Mouse (Mus musculus) olfactory bulb, adult 2 months (tissue): ENCODE results near the gene Creb5. TPM values are rescaled to one million over a fixed set of nuclear protein-coding genes. Genes with fewer than 3 reads are reported as not detected.

Experiments
- H3K27ac ChIP-seq: fragments of 200-500 bp; 2 replicates; pipeline ENCODE4 v1.5.1; 2012; ENCODE audit warnings: low read depth, low read length; ENCODE audit not compliant: insufficient read depth
- H3K4me1 ChIP-seq: fragments of 200-500 bp; 2 replicates; pipeline ENCODE4 v1.6.1; 2012; ENCODE audit warnings: low read length; ENCODE audit not compliant: control insufficient read depth, insufficient read depth
- H3K4me3 ChIP-seq: fragments of 200-500 bp; 2 replicates; pipeline ENCODE4 v1.5.1; 2012; ENCODE audit warnings: mild to moderate bottlenecking, low read depth, low read length, moderate library complexity; ENCODE audit not compliant: insufficient read depth
- CTCF ChIP-seq: fragments of 200-500 bp; IDR thresholded peaks from 2 replicates; pipeline ENCODE4 v1.5.1; 2012; ENCODE audit warnings: low read depth, mild to moderate bottlenecking, low read length, moderate library complexity; ENCODE audit not compliant: insufficient read depth
- POLR2A ChIP-seq: fragments of 200-500 bp; IDR thresholded peaks from 2 replicates; pipeline ENCODE4 v1.6.1; 2012; ENCODE audit warnings: mild to moderate bottlenecking, low read depth, low read length, moderate library complexity; ENCODE audit not compliant: insufficient read depth
- WGBS: fragments of 180-500 bp; shearing (Covaris S2); methylation state at CpG from one replicate; pipeline ENCODE4 v1.1.7; 2018; 5-methylcytosine and 5-hydroxymethylcytosine counted together
- polyA plus RNA-seq: library from polyadenylated mRNA; stranded (reverse); fragments of >200 nt; gene quantifications from 2 replicates; pipeline ENCODE4 v1.2.4, GENCODE M21; 2012; ENCODE audit warnings: low replicate concordance; ENCODE audit not compliant: missing spikeins, insufficient read depth, insufficient read length

The Creb5 gene
- polyA plus RNA-seq, 1 experiment: not detected

DNA sequence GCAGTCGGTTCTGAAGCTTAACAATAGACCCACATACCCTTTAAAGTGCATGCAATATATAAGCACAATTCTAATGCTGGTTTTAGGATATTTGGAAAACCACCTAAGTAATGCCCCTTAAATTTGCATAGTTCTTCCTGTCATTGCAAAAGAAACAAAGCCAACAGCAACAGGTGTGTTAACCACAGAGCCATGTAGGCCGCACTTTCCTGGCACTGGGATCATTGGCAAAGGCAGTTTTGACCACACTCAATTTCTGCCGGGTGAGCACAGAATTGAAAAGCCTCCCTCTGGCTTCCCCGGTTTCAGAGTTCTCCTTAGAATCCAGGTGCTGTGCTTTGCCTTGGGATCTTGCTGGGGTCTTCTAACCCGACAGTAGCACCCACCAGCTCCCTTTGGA, 82.1 kb downstream of the Creb5 start:
- WGBS: 82% methylated on average over 5 of the region's 5 CpGs
- H3K4me1 ChIP-seq: no peaks in the 10 kb centered on the region
- no peak overlapping the region for H3K4me3 ChIP-seq
- no peak overlapping the region for H3K27ac ChIP-seq
- no peak for TF ChIP-seq POLR2A
- no peak for TF ChIP-seq CTCF

DNA sequence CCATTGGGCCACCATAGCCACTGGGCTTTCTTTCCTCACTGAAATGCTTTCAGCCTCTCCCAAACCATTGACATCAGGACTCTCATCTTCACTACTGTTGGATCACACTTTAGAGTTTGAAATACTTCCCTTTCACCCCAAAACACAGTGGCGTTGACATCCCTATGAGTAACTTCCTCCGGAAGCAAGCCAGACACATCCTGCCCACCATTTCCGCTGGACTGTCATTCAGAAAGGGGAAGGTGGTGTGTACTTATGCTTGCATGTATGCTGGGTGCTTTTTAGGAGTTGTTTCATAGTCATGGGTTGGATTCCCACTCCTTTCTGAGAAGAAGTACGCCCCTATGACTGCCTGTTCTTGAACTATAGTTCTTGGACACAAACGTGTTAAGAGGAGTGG, 82.9 kb downstream of the Creb5 start:
- H3K27ac ChIP-seq: no peak overlapping the region
- H3K4me1 ChIP-seq: no peaks in the 10 kb centered on the region
- H3K4me3 ChIP-seq: no peak overlapping the region
- WGBS: 91% methylated on average over 5 of the region's 5 CpGs
- TF ChIP-seq POLR2A (no peak), CTCF (no peak)

DNA sequence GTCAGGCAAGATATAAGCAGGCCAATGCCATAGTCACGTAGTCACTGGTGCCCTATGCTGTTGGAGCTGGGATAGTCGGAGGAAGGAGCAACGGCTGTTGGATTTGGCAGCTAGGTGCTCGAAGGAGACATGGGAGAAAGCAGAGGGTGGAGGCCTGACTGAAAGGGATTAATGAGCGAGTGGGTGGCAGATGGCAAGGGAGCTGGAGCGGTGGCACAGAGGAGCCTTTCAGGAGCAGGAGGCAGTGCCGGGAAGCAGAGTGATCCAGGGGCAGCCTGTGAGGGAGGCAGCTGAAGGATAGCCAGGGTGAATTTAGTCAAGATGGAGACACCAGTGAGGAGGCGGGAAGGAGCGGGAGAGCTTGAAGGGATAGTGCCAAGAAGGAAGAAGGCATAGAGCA, 84.9 kb downstream of the Creb5 start:
- H3K4me3 ChIP-seq: no peak overlapping the region
- no peak overlapping the region for H3K27ac ChIP-seq
- no peak for TF ChIP-seq POLR2A
- TF ChIP-seq CTCF: no peak
- WGBS: 52% methylated on average over 9 of the region's 9 CpGs
- no peaks in the 10 kb centered on the region for H3K4me1 ChIP-seq

DNA sequence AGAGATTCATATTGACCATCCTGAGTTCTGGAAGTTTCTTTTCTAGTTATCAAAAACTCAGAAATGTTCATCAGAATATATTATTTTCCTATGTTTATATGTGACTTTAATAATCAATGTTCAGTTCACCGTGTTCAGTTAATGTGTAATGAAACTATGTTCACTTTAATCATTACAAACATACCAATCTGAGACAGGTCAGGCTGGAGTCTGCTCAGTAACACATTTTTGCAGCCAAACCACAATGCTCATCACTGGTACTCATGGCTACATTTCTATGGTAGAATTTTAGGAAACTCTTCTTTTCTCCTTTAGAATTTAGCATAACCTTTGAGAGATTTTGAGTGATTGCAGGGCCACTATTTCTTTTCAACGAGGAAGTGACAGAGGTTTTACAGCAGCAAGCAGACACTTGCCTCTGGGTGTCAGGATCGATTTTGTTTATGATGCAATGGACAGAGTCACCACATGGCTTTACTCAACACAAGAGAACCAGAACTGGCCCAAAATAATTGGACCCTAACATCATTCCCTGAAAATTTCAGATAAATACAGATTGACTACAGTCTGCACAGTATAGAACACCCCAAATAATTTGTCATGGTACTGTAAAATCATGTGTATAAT, 87.4 kb downstream of the Creb5 start:
- WGBS: 89% methylated on average over 3 of the region's 3 CpGs
- TF ChIP-seq POLR2A (no peak), CTCF (no peak)
- Histone ChIP-seq H3K4me1 (no peaks in the 10 kb centered on the region), H3K27ac (no peak overlapping the region), H3K4me3 (no peak overlapping the region)

DNA sequence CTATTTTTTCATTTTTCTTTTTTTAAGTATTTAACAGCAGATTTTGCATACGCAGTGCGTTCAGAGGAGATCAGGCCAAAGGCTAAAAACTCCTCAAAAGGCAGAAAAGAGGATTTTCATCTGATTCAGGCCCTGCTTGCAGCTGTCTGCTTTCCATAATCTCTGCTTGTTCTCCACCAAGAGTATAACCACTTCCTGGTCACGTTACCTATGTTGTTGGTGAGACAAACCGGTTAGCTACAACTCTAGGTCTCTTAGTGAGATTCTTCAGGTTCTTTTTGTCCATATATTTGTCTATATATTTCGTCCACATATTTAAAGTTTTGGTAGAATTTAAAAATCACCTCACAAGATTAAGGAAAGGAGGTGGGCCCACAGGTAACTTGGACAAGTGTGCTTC, 102.2 kb downstream of the Creb5 start:
- H3K4me3 ChIP-seq: no peak overlapping the region
- TF ChIP-seq POLR2A (no peak), CTCF (no peak)
- WGBS: 95% methylated on average over 5 of the region's 5 CpGs

DNA sequence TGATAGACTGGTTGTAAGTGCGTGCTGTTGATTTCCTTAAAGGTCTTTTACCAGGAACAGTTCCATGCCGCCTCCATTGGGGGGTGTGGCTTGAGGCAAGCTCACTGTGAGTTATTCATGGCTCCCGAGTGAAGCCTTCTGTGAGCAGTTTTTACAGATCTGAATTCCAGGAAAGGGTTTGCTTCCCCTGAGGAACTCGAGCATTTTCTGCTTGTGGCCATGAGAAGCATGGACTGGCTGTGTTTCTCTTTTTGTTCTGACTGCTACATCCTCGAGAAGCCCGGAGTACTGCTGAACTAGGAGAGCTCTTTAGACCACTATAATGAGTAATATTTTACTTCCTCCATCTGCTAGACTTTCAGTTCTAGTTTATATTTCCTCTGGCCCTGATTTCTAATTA, 103.3 kb downstream of the Creb5 start:
- TF ChIP-seq CTCF (no peak), POLR2A (no peak)
- H3K27ac ChIP-seq: no peak overlapping the region
- H3K4me3 ChIP-seq: no peak overlapping the region
- WGBS: 31% methylated on average over 6 of the region's 6 CpGs
- H3K4me1 ChIP-seq: no peaks in the 10 kb centered on the region

More for the DNA sequence above, 102.2 kb downstream of the Creb5 start:
- no peaks in the 10 kb centered on the region for H3K4me1 ChIP-seq
- H3K27ac ChIP-seq: no peak overlapping the region

DNA sequence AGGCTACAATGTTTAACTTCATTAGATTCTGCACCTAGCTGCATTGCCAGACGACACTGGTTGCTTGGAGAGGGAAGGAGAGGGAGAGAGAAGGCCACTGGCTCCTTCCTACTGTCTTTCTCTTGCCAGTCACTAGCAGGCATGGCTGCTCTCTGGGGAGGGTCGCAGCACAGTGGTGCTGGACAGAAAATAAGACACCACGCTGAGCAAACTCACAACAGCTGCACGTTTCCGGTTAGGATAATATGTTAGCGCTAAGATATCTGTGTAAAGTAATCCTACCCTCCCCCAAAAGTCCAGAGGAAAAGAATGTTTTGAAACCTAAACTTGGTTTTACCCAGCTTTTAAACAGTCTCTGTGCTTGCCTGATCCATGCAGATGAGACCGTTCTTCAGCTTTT, 107.0 kb downstream of the Creb5 start:
- Histone ChIP-seq H3K4me1 (no peaks in the 10 kb centered on the region), H3K27ac (no peak overlapping the region), H3K4me3 (no peak overlapping the region)
- TF ChIP-seq CTCF (no peak), POLR2A (no peak)
- 32% methylated on average over 7 of the region's 7 CpGs for WGBS

DNA sequence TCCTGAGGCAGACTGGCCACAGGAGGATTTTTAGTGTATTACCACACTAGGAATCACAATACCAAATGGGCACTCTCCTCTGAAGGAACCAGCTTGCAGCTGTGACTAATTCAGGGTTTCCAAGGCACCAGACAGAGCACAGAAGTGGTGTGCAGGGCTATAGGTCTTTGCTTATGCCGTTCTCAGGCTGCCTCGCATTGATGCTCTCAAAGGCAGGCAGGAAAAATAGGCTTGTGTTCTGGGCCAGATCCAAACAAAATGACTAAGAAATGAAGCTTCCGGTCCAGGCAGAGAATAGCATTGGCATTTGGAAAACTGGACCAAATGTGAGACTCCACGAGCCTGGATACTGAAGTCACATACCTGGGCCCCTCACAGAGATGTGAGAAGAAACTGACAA, 108.1 kb downstream of the Creb5 start:
- no peak overlapping the region for H3K4me3 ChIP-seq
- H3K4me1 ChIP-seq: no peaks in the 10 kb centered on the region
- H3K27ac ChIP-seq: no peak overlapping the region
- no peak for TF ChIP-seq POLR2A
- TF ChIP-seq CTCF: no peak
- WGBS: 53% methylated on average over 4 of the region's 4 CpGs

DNA sequence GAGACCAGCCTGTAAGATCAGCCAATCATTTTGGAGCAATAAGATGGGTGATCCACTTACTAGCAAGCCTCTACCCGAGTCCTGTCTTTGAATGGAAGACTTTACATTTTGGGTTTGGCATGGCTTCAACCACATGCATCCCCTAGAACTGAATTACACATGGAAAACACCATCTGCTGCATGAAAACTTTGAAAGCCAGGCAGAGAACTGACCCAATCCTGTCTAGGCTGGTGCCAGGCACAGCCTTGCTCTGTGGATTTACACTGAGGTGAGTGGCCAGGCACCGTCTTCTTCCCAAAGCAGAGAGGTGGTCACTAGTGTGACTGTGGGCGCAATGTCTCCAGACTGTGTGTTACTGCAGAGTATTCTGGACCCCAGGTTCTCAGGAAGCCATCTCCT, 109.4 kb downstream of the Creb5 start:
- TF ChIP-seq CTCF: no peak
- no peak for TF ChIP-seq POLR2A
- Histone ChIP-seq H3K4me1 (no peaks in the 10 kb centered on the region), H3K4me3 (no peak overlapping the region), H3K27ac (no peak overlapping the region)
- WGBS: 93% methylated on average over 3 of the region's 3 CpGs

DNA sequence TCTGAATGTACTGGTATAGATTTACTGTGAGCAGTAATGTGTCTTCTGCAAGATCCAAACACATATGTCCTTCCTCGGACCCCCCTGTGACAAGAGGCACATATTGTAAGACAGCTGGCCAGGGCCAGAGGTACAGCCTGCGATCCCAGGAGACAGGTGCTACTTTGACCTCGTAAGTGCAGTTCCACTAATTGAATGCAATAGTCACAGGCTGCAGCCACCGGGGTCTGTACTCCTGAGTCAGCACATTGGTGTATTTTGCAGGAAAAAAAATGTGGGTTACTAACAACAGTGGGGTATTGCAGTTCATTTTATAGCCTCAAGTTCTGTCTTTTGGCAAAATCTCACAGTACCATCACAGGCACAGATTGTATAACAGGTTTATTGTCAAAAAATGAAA, 110.7 kb downstream of the Creb5 start:
- WGBS: 90% methylated on average over 4 of the region's 4 CpGs
- TF ChIP-seq CTCF (no peak), POLR2A (no peak)
- Histone ChIP-seq H3K4me3 (no peak overlapping the region), H3K27ac (no peak overlapping the region), H3K4me1 (no peaks in the 10 kb centered on the region)
